Comparison of ENCODE assay signal across 8 mouse cellular contexts in the genomic region with DNA sequence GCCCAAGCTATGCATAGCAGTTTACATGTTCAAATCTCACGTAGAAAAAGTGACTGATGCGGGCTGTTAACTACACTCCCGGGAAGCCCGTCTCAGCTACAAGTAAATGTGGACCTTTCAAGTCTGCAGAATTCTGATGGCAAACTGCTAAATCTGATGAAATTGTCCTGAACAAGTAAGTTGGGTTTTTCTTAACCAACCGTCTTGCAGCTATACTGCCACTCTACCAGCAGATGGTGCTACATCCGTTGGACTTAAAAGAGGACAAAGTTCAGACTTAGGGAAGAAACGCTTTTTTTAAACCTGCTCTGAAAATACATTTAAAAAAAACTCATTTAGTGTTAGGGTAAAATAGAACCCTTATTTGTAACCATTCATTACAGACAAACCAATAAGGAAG. TPM values are rescaled to one million over a fixed set of nuclear protein-coding genes. Genes with fewer than 3 reads are reported as not detected.
A peak's percentile ranks its signal among the peaks of the same experiment; 100 is the strongest.
DNase-seq lines count a peak whose midpoint lies in the region; ATAC-seq lines count a peak whose summit lies in the region.

No protein-coding gene starts in this region.

- WGBS in liver, embryonic 15.5 days (ENCODE audit: insufficient replicate concordance) = 23% methylated on average over 7 of the region's 7 CpGs
- WGBS in neural tube, embryonic 11.5 days = 33% methylated on average over 7 of the region's 7 CpGs

- no peaks in the 10 kb centered on the region for H3K27me3 ChIP-seq in liver, embryonic 15.5 days
- no peaks in the 10 kb centered on the region for H3K27me3 ChIP-seq in neural tube, embryonic 11.5 days (ENCODE audit: control insufficient read depth, insufficient read depth, low read length)

- H3K4me1 ChIP-seq in liver, embryonic 15.5 days (replicated peaks) = peaks cover 53% of the 10 kb centered on the region
- H3K4me1 ChIP-seq in neural tube, embryonic 11.5 days (ENCODE audit: control insufficient read depth, insufficient read depth, low read length) = peaks cover 10% of the 10 kb centered on the region

- peak; percentile 15 for ATAC-seq in inflammation-experienced regulatory T-cells, adult 6 months
- no peak for ATAC-seq in liver, embryonic 15.5 days (ENCODE audit: insufficient read depth)
- ATAC-seq in neural tube, embryonic 11.5 days (ENCODE audit: insufficient read depth, low FRiP score, low TSS enrichment) = no peak

- H3K4me3 ChIP-seq in liver, embryonic 15.5 days (replicated peaks) = peak overlapping the region; percentile 35
- peak overlapping the region; percentile 99 for H3K4me3 ChIP-seq in neural tube, embryonic 11.5 days (ENCODE audit: low read depth, low read length)

- peaks cover 14% of the 10 kb centered on the region for H3K36me3 ChIP-seq in liver, embryonic 15.5 days (replicated peaks)
- no peaks in the 10 kb centered on the region for H3K36me3 ChIP-seq in neural tube, embryonic 11.5 days (ENCODE audit: control insufficient read depth, insufficient read depth, low read length)

- H3K27ac ChIP-seq in liver, embryonic 15.5 days (replicated peaks) = peak overlapping the region; percentile 38; the same call in 1 of the 2 replicates
- no peak overlapping the region for H3K27ac ChIP-seq in neural tube, embryonic 11.5 days (ENCODE audit: low read depth, low read length)

- H3K4me2 ChIP-seq in liver, embryonic 15.5 days = peak overlapping the region; percentile 78
- H3K4me2 ChIP-seq in neural tube, embryonic 11.5 days (ENCODE audit: low read depth) = peak overlapping the region; percentile 55

- H3K9me3 ChIP-seq in liver, embryonic 15.5 days (replicated peaks) = no peaks in the 10 kb centered on the region
- no peaks in the 10 kb centered on the region for H3K9me3 ChIP-seq in neural tube, embryonic 11.5 days (ENCODE audit: control insufficient read depth, low read length)

- H3K9ac ChIP-seq in liver, embryonic 15.5 days = no peak overlapping the region; the same call in 1 of the 2 replicates
- H3K9ac ChIP-seq in neural tube, embryonic 11.5 days (ENCODE audit: low read length) = no peak overlapping the region

- peak; percentile 86 for DNase-seq in CD4-positive, CD25-positive, alpha-beta regulatory T cell, adult 2 months (ENCODE audit: low read depth, low spot score)
- DNase-seq in Muller cell, postnatal 12 days (ENCODE audit: inconsistent ontology term) = peak; percentile 78
- peak; percentile 58 for DNase-seq in fibroblast of lung, adult 2 months (ENCODE audit: low read depth)
- DNase-seq in neural tube, embryonic 11.5 days (ENCODE audit: low spot score) = peak; percentile 65
- no peak for DNase-seq in right cerebral cortex, postnatal 4 days
- no peak for DNase-seq in gastrocnemius, postnatal 25 days

RNA-seq across cellular contexts. Expression of a gene that starts 2.2 kb away (rescaled TPM):
- 10 to 100 TPM; 20.9 to 25.6 (median 24.0) TPM for polyA plus RNA-seq in inflammation-experienced regulatory T-cells, adult 6 months (2017; shearing (Covaris generic))
- polyA plus RNA-seq in liver, embryonic 15.5 days (2015; fragmentation: Nextera tagmentation; extraction: Ambion mirVana) = 5.2 and 6.2 TPM in 2 replicates
- 47.3 and 51.0 TPM in 2 replicates for polyA plus RNA-seq in neural tube, embryonic 11.5 days (2014; fragmentation: Nextera tagmentation; extraction: Ambion mirVana)
- 10 to 100 TPM; 34.6 to 38.6 TPM for total RNA-seq in gastrocnemius, postnatal 25 days (2021)

RNA-seq across cellular contexts. Expression of a gene that starts 12.7 kb away (rescaled TPM):
- 10 to 100 TPM in 2 of 3 experiments, 1 to 10 TPM in 1; 4.3 to 14.9 (median 14.6) TPM for polyA plus RNA-seq in inflammation-experienced regulatory T-cells, adult 6 months (2017; shearing (Covaris generic))
- 1.1 and 1.4 TPM in 2 replicates for polyA plus RNA-seq in liver, embryonic 15.5 days (2015; fragmentation: Nextera tagmentation; extraction: Ambion mirVana)
- 3.3 and 3.5 TPM in 2 replicates for polyA plus RNA-seq in neural tube, embryonic 11.5 days (2014; fragmentation: Nextera tagmentation; extraction: Ambion mirVana)
- under 1 TPM; 0.41 to 0.88 TPM for total RNA-seq in gastrocnemius, postnatal 25 days (2021)

RNA-seq across cellular contexts. Expression of a gene that starts 31.3 kb away (rescaled TPM):
- polyA plus RNA-seq in inflammation-experienced regulatory T-cells, adult 6 months (2017; shearing (Covaris generic)) = 100 to 1,000 TPM; 204 to 343 (median 284) TPM
- 17.2 and 18.8 TPM in 2 replicates for polyA plus RNA-seq in liver, embryonic 15.5 days (2015; fragmentation: Nextera tagmentation; extraction: Ambion mirVana)
- polyA plus RNA-seq in neural tube, embryonic 11.5 days (2014; fragmentation: Nextera tagmentation; extraction: Ambion mirVana) = 46.3 and 54.4 TPM in 2 replicates
- total RNA-seq in gastrocnemius, postnatal 25 days (2021) = 10 to 100 TPM in 1 of 2 experiments, 1 to 10 TPM in 1; 9.3 to 12.2 TPM

Comparison
In these comparisons a context has a peak if more than half of its experiments do, and no peak if none do; other contexts are left out.
1. DNase-seq: peak in CD4-positive, CD25-positive, alpha-beta regulatory T cell, adult 2 months (single experiment), Muller cell, postnatal 12 days (single experiment), fibroblast of lung, adult 2 months (single experiment) and neural tube, embryonic 11.5 days (single experiment); none in right cerebral cortex, postnatal 4 days (single experiment) and gastrocnemius, postnatal 25 days (single experiment).